Mouse (Mus musculus): ENCODE data around the gene Pmvk. TPM values are rescaled to one million over a fixed set of nuclear protein-coding genes. Genes with fewer than 3 reads are reported as not detected.

Pmvk gene
- polyA plus RNA-seq (2012; rRNA removed): 31.6 and 34.8 TPM in 2 replicates

- WGBS: 61% methylated on average over 10 of the region's 10 CpGs
- no peak for DNase-seq (ENCODE audit: low read depth, low spot score)
Measured at GRCm38 (mm10) chr3:89454401-89455177, at the start of gene Pmvk. Gene Pmvk, plus strand, starts transcription at chr3:89454541.

- no peak for DNase-seq (ENCODE audit: low read depth, low spot score)
- WGBS: 70% methylated on average over 6 of the region's 6 CpGs
Measured at GRCm38 (mm10) chr3:89406887-89407286, 47.5 kb upstream of the Pmvk start.

GRCm38 (mm10) chr3:89408448-89408847 is 45.9 kb upstream of the Pmvk start:
- 76% methylated on average over 16 of the region's 16 CpGs for WGBS
- no peak for DNase-seq (ENCODE audit: low read depth, low spot score)

GRCm38 (mm10) chr3:89409701-89410100 is 44.6 kb upstream of the Pmvk start:
- 73% methylated on average over 3 of the region's 3 CpGs for WGBS
- no peak for DNase-seq (ENCODE audit: low read depth, low spot score)

GRCm38 (mm10) chr3:89410864-89411263 is 43.5 kb upstream of the Pmvk start:
- no peak for DNase-seq (ENCODE audit: low read depth, low spot score)
- WGBS: 50% methylated on average over 10 of the region's 10 CpGs

- 2% methylated on average over 28 of the region's 28 CpGs for WGBS
Measured at GRCm38 (mm10) chr3:89411490-89412393, 42.6 kb upstream of the Pmvk start, which contains the start of gene Flad1. Gene Flad1, minus strand, starts transcription at chr3:89411870.

GRCm38 (mm10) chr3:89416158-89416557 is 38.2 kb upstream of the Pmvk start:
- WGBS: 92% methylated on average over 8 of the region's 8 CpGs
- DNase-seq (ENCODE audit: low read depth, low spot score): no peak

More at GRCm38 (mm10) chr3:89411490-89412393, 42.6 kb upstream of the Pmvk start, which contains the start of gene Flad1:
- peak; percentile 92 for DNase-seq (ENCODE audit: low read depth, low spot score)

- DNase-seq (ENCODE audit: low read depth, low spot score): no peak
- WGBS: 13% methylated on average over 2 of the region's 2 CpGs
Measured at GRCm38 (mm10) chr3:89417131-89417530, 37.2 kb upstream of the Pmvk start.

GRCm38 (mm10) chr3:89417840-89418169 is 36.5 kb upstream of the Pmvk start:
- WGBS: under 1% methylated on average over 20 of the region's 20 CpGs
- no peak for DNase-seq (ENCODE audit: low read depth, low spot score)

GRCm38 (mm10) chr3:89418170-89418860 is 36.0 kb upstream of the Pmvk start, which contains the start of the genes Cks1b and Shc1:
Gene Cks1b, minus strand, starts transcription at chr3:89418383.
Gene Shc1, plus strand, starts transcription at chr3:89418443.
- peak; percentile 98 for DNase-seq (ENCODE audit: low read depth, low spot score)
- under 1% methylated on average over 39 of the region's 39 CpGs for WGBS

- under 1% methylated on average over 16 of the region's 16 CpGs for WGBS
- DNase-seq (ENCODE audit: low read depth, low spot score): no peak
Measured at GRCm38 (mm10) chr3:89418861-89419250, 35.5 kb upstream of the Pmvk start.

- DNase-seq (ENCODE audit: low read depth, low spot score): no peak
- under 1% methylated on average over 9 of the region's 9 CpGs for WGBS
Measured at GRCm38 (mm10) chr3:89419571-89419970, 34.8 kb upstream of the Pmvk start.

- DNase-seq (ENCODE audit: low read depth, low spot score): no peak
- WGBS: 15% methylated on average over 3 of the region's 3 CpGs
Measured at GRCm38 (mm10) chr3:89419981-89420380, 34.4 kb upstream of the Pmvk start.

GRCm38 (mm10) chr3:89420421-89420820 is 33.9 kb upstream of the Pmvk start:
- no peak for DNase-seq (ENCODE audit: low read depth, low spot score)
- 13% methylated on average over 2 of the region's 2 CpGs for WGBS

GRCm38 (mm10) chr3:89421002-89421774 is 33.2 kb upstream of the Pmvk start:
- WGBS: 14% methylated on average over 11 of the region's 11 CpGs
- DNase-seq (ENCODE audit: low read depth, low spot score): no peak

- 43% methylated on average over 22 of the region's 22 CpGs for WGBS
Measured at GRCm38 (mm10) chr3:89421810-89422473, 32.4 kb upstream of the Pmvk start.

GRCm38 (mm10) chr3:89422556-89423205 is 31.7 kb upstream of the Pmvk start:
- 78% methylated on average over 6 of the region's 6 CpGs for WGBS
- no peak for DNase-seq (ENCODE audit: low read depth, low spot score)

More at GRCm38 (mm10) chr3:89421810-89422473, 32.4 kb upstream of the Pmvk start:
- DNase-seq (ENCODE audit: low read depth, low spot score): no peak

Measured in large intestine, adult 2 months (tissue).